Mouse (Mus musculus): ENCODE measurements around the gene Ppp1r12a. TPM values are rescaled to one million over a fixed set of nuclear protein-coding genes. Genes with fewer than 3 reads are reported as not detected.

The Ppp1r12a gene
- 29.4 TPM for polyA plus RNA-seq (2014; fragmentation: Illumina TruSeq; extraction: RNeasy Lipid Tissue Mini Kit (QIAGEN cat#74804); ENCODE audit: insufficient read depth, low read depth, low replicate concordance)

GRCm38 (mm10) chr10:108161261-108162256, at the start of gene Ppp1r12a:
Ppp1r12a (plus strand) TSS chr10:108162193.

DNA sequence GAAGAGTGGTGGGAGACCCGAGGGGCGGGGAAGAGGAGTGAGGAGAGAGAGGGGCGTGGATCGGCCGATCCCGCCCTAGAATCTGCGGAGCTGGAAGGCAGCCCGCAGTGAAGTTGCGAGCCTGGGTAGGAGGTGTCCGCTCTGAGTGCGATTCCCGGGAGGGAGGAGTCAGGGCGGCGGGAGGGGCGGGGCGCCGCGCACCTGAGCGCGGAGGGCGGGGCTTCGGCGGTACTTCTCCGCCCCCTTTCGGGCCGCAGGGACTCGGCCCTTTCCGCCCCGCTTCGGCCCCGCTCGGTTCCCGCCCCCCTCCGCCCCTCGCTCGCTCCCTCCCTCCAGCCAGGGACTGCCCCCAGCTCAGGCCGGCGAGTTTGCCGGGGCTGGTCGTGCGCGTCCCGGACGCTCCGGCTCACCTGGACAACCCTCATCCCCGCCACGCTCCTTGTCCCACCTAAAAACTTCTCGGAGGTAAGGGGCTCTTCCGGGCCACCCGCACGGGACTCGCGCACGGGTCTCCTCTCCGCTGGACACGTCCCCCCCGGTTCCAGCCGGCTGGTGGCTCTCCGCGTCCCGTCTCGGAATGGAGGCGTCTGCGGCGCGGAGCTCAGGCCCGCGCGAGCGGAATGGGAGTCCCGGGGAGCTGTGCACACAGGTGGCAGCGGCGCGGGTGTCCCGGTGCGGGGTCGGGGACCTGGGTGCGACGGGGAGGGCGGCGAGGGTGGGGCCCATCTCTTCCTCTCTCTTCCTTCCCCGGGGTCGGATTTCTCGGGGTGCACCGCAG, 170.0 kb downstream of the Ppp1r12a start, which contains the start of gene Pawr:
TSS of gene Pawr (plus strand) at position 338 of the 778 bp plus-strand sequence.

Other genes with a start within 250 kb of the Ppp1r12a start
- 13.3 TPM for gene Pawr, start 169.9 kb downstream of the Ppp1r12a start, polyA plus RNA-seq (2014; fragmentation: Illumina TruSeq; extraction: RNeasy Lipid Tissue Mini Kit (QIAGEN cat#74804); ENCODE audit: insufficient read depth, low read depth, low replicate concordance)